Mouse (Mus musculus): ENCODE data around the gene Tcf7l2. TPM values are rescaled to one million over a fixed set of nuclear protein-coding genes. Genes with fewer than 3 reads are reported as not detected.

The Tcf7l2 gene
- polyA plus RNA-seq, 1 experiment: 45.3 TPM

DNA sequence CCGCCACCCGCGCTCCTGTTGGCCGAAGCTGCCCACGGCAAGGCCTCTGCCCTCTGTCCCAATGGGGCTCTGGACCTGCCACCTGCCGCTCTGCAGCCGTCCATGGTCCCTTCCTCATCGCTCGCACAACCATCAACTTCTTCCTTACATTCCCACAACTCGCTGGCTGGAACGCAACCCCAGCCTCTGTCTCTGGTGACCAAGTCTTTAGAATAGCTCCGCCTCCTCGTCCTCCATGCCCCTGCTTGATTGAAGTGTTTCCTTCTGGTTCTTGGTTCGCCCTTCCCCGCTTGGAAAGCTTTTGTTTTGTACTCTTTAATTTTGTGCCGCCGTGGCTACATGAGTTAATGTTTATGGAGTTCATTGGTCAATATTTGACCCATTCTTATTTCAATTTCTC lies 190.0 kb downstream of the Tcf7l2 start:
- Histone ChIP-seq H3K27ac (ENCODE audit: insufficient read depth, low read depth, low read length) (no peak overlapping the region), H3K27me3 (ENCODE audit: control insufficient read depth, insufficient read depth, low read length) (no peaks in the 10 kb centered on the region), H3K4me1 (ENCODE audit: control insufficient read depth, insufficient read depth, insufficient read length, low read length) (no peaks in the 10 kb centered on the region), H3K36me3 (ENCODE audit: control insufficient read depth, insufficient read depth, low read length) (peaks cover 34% of the 10 kb centered on the region), H3K4me3 (ENCODE audit: low read depth, low read length) (no peak overlapping the region)
- WGBS: 96% methylated on average over 17 of the region's 17 CpGs
- TF ChIP-seq CTCF (IDR thresholded peaks at IDR 0.05; ENCODE audit: extremely low read depth, insufficient read length, insufficient replicate concordance, low read depth, low read length) (no peak), POLR2A (IDR thresholded peaks at IDR 0.05; ENCODE audit: low read depth, low read length) (no peak)

DNA sequence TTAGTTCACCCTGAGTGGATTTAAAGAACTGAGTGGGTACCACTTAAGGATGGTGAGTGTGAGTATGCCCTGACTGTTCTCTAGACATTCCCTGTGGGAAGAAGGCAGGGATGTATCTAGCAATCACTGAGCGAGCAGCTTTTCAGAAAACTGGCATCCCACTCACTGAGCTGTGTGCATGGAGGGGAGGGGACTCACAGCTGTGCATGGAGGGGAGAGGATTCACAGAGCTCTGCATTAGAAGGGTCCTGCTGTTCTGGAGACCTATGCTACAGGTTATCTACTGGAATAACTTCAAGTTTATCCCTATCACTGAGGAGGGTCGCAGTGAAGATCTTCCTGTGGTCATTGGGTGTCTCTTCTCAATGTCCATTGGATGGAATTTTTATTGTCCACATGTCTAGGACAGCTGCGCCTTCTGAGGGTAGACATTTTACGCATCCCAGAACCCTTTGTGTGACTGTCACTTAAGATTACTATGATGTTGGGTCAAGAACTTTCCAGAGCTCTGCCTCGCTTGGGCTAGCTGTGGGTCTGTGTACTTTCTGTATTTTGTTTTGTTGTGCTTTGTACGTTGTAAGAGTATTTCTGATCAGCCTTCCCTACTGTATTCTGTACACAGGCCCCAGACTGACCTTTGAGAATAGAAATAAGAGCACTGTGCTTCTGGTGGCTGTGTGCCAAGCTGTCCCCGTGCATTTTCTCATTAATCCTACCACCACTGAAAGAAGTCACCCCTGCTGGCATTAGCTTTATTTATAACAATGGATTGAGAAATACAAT lies 192.5 kb downstream of the Tcf7l2 start:
- Histone ChIP-seq H3K36me3 (ENCODE audit: control insufficient read depth, insufficient read depth, low read length) (peaks cover 18% of the 10 kb centered on the region), H3K27me3 (ENCODE audit: control insufficient read depth, insufficient read depth, low read length) (no peaks in the 10 kb centered on the region), H3K4me1 (ENCODE audit: control insufficient read depth, insufficient read depth, insufficient read length, low read length) (no peaks in the 10 kb centered on the region), H3K4me3 (ENCODE audit: low read depth, low read length) (no peak overlapping the region), H3K27ac (ENCODE audit: insufficient read depth, low read depth, low read length) (no peak overlapping the region)
- WGBS: 71% methylated on average over 7 of the region's 7 CpGs
- TF ChIP-seq POLR2A (IDR thresholded peaks at IDR 0.05; ENCODE audit: low read depth, low read length) (no peak), CTCF (IDR thresholded peaks at IDR 0.05; ENCODE audit: extremely low read depth, insufficient read length, insufficient replicate concordance, low read depth, low read length) (no peak)

GRCm38 (mm10) chr19:55934730-55935003 lies 193.0 kb downstream of the Tcf7l2 start:
- Histone ChIP-seq H3K4me3 (ENCODE audit: low read depth, low read length) (no peak overlapping the region), H3K27ac (ENCODE audit: insufficient read depth, low read depth, low read length) (no peak overlapping the region), H3K36me3 (ENCODE audit: control insufficient read depth, insufficient read depth, low read length) (peaks cover 16% of the 10 kb centered on the region), H3K4me1 (ENCODE audit: control insufficient read depth, insufficient read depth, insufficient read length, low read length) (no peaks in the 10 kb centered on the region), H3K27me3 (ENCODE audit: control insufficient read depth, insufficient read depth, low read length) (no peaks in the 10 kb centered on the region)
- 83% methylated on average over 3 of the region's 3 CpGs for WGBS
- TF ChIP-seq POLR2A (IDR thresholded peaks at IDR 0.05; ENCODE audit: low read depth, low read length) (no peak), CTCF (IDR thresholded peaks at IDR 0.05; ENCODE audit: extremely low read depth, insufficient read length, insufficient replicate concordance, low read depth, low read length) (no peak)

DNA sequence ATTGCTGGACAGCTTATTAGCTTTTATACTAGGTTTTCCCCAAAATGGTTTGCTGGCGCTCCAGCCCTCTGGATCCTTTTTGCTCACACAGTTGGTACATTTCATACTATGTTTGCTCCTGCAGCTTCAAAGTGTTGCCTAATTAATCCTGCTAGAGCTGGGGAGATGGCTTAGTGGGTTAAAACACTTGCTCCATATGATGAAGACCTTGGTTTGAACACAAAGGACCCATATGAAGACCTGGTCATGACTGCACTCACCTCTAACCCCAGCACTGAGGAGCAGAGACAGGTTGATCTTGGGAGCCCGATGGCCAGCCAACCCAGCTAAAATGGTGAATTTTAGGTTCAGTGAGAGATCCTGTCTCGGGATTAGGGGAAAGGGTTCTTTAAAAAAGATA lies 195.4 kb downstream of the Tcf7l2 start:
- 90% methylated on average over 3 of the region's 3 CpGs for WGBS
- H3K36me3 ChIP-seq (ENCODE audit: control insufficient read depth, insufficient read depth, low read length): peaks cover 3% of the 10 kb centered on the region; the same call in 1 of the 2 replicates
- TF ChIP-seq CTCF (IDR thresholded peaks at IDR 0.05; ENCODE audit: extremely low read depth, insufficient read length, insufficient replicate concordance, low read depth, low read length): no peak
- TF ChIP-seq POLR2A (IDR thresholded peaks at IDR 0.05; ENCODE audit: low read depth, low read length): no peak
- H3K4me3 ChIP-seq (ENCODE audit: low read depth, low read length): no peak overlapping the region
- no peaks in the 10 kb centered on the region for H3K4me1 ChIP-seq (ENCODE audit: control insufficient read depth, insufficient read depth, insufficient read length, low read length)
- no peak overlapping the region for H3K27ac ChIP-seq (ENCODE audit: insufficient read depth, low read depth, low read length)
- H3K27me3 ChIP-seq (ENCODE audit: control insufficient read depth, insufficient read depth, low read length): peaks cover 4% of the 10 kb centered on the region; the same call in 1 of the 2 replicates

GRCm38 (mm10) chr19:55938254-55939046 lies 196.8 kb downstream of the Tcf7l2 start:
- no peak overlapping the region for H3K27ac ChIP-seq (ENCODE audit: insufficient read depth, low read depth, low read length)
- 81% methylated on average over 21 of the region's 21 CpGs for WGBS
- H3K36me3 ChIP-seq (ENCODE audit: control insufficient read depth, insufficient read depth, low read length): no peaks in the 10 kb centered on the region
- H3K4me1 ChIP-seq (ENCODE audit: control insufficient read depth, insufficient read depth, insufficient read length, low read length): no peaks in the 10 kb centered on the region
- no peak overlapping the region for H3K4me3 ChIP-seq (ENCODE audit: low read depth, low read length)
- no peak for TF ChIP-seq CTCF (IDR thresholded peaks at IDR 0.05; ENCODE audit: extremely low read depth, insufficient read length, insufficient replicate concordance, low read depth, low read length)
- no peak for TF ChIP-seq POLR2A (IDR thresholded peaks at IDR 0.05; ENCODE audit: low read depth, low read length)
- peaks cover 4% of the 10 kb centered on the region; the same call in 1 of the 2 replicates for H3K27me3 ChIP-seq (ENCODE audit: control insufficient read depth, insufficient read depth, low read length)

GRCm38 (mm10) chr19:55939090-55939489 lies 197.5 kb downstream of the Tcf7l2 start:
- Histone ChIP-seq H3K27ac (ENCODE audit: insufficient read depth, low read depth, low read length) (no peak overlapping the region), H3K36me3 (ENCODE audit: control insufficient read depth, insufficient read depth, low read length) (no peaks in the 10 kb centered on the region), H3K27me3 (ENCODE audit: control insufficient read depth, insufficient read depth, low read length) (peaks cover 4% of the 10 kb centered on the region; the same call in 1 of the 2 replicates), H3K4me1 (ENCODE audit: control insufficient read depth, insufficient read depth, insufficient read length, low read length) (no peaks in the 10 kb centered on the region), H3K4me3 (ENCODE audit: low read depth, low read length) (no peak overlapping the region)
- no peak for TF ChIP-seq CTCF (IDR thresholded peaks at IDR 0.05; ENCODE audit: extremely low read depth, insufficient read length, insufficient replicate concordance, low read depth, low read length)
- no peak for TF ChIP-seq POLR2A (IDR thresholded peaks at IDR 0.05; ENCODE audit: low read depth, low read length)
- 62% methylated on average over 5 of the region's 5 CpGs for WGBS

- no peaks in the 10 kb centered on the region for H3K36me3 ChIP-seq (ENCODE audit: control insufficient read depth, insufficient read depth, low read length)
- no peak overlapping the region for H3K4me3 ChIP-seq (ENCODE audit: low read depth, low read length)
- TF ChIP-seq POLR2A (IDR thresholded peaks at IDR 0.05; ENCODE audit: low read depth, low read length): no peak
- no peak for TF ChIP-seq CTCF (IDR thresholded peaks at IDR 0.05; ENCODE audit: extremely low read depth, insufficient read length, insufficient replicate concordance, low read depth, low read length)
- peaks cover 4% of the 10 kb centered on the region; the same call in 1 of the 2 replicates for H3K27me3 ChIP-seq (ENCODE audit: control insufficient read depth, insufficient read depth, low read length)
- no peak overlapping the region for H3K27ac ChIP-seq (ENCODE audit: insufficient read depth, low read depth, low read length)
- WGBS: 74% methylated on average over 4 of the region's 4 CpGs
- no peaks in the 10 kb centered on the region for H3K4me1 ChIP-seq (ENCODE audit: control insufficient read depth, insufficient read depth, insufficient read length, low read length)
These were observed 198.1 kb downstream of the Tcf7l2 start for GRCm38 (mm10) chr19:55939719-55940118.
